Mouse (Mus musculus) megakaryocyte, embryonic 14.5 days (primary cell): ENCODE measurements at regions not wholly inside any gene's neighbourhood (a gene's known extent, or its start where the extent isn't known, plus 50 kb on each side); places are given as distances from the start of the nearest gene placed in this dataset.

ENCODE experiments used
- FLI1 ChIP-seq: IDR thresholded peaks from 2 replicates; pipeline ENCODE4 v1.6.1; 2012; ENCODE audit warnings: low read length, inconsistent platforms, mixed read lengths
- GATA1 ChIP-seq: IDR thresholded peaks from 3 replicates; pipeline ENCODE4 v1.6.1; 2012; ENCODE audit warnings: mixed read lengths, low read length, inconsistent platforms, borderline replicate concordance

DNA sequence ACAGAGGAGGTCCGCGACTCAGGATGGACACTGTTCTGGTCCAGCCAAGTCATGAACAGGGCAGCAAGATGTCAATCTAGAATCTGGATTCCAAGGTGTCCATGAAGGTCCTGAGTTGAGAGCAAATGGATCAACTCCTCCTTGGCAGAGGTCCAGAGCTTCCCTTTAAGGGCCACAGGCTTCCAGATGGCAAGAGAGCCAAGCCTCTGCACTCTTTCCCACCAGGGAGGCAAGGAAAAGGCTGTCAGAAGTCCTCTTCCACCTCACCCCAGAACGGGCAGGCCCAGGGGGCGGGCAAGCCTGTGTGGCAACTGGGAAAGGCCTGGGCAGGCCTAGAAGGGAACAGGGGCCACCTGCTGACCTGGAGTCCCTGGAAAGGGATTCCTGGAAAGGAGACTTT, 58.7 kb upstream of the Ppp1r26 start:
- TF ChIP-seq GATA1: no peak
- TF ChIP-seq FLI1: no peak
